Mouse (Mus musculus) ES-Bruce4 (cell line): Measurements from ENCODE around the gene Usp12. TPM values are rescaled to one million over a fixed set of nuclear protein-coding genes. Genes with fewer than 3 reads are reported as not detected.

ENCODE experiments used
- H3K27ac ChIP-seq: 2 replicates; pipeline ENCODE4 v1.5.1; 2012; ENCODE audit warnings: low read length, inconsistent platforms; ENCODE audit not compliant: insufficient read depth
- H3K27me3 ChIP-seq: 2 replicates; pipeline ENCODE4 v1.6.1; 2012; ENCODE audit warnings: mild to moderate bottlenecking, low read length, inconsistent platforms; ENCODE audit not compliant: control insufficient read depth, poor library complexity, insufficient read depth, severe bottlenecking
- H3K36me3 ChIP-seq: 2 replicates; pipeline ENCODE4 v1.6.1; 2012; ENCODE audit warnings: inconsistent platforms, mild to moderate bottlenecking, low read length, moderate library complexity; ENCODE audit not compliant: control insufficient read depth, poor library complexity, insufficient read depth, severe bottlenecking
- H3K4me1 ChIP-seq: one replicate; pipeline ENCODE4 v1.8.1; 2011; ENCODE audit warnings: low read length; ENCODE audit not compliant: control insufficient read depth, insufficient read depth
- H3K4me3 ChIP-seq: 2 replicates; pipeline ENCODE4 v1.5.1; 2011; ENCODE audit warnings: low read depth, mild to moderate bottlenecking, low read length
- H3K9ac ChIP-seq: 2 replicates; pipeline ENCODE4 v1.6.1; 2012; ENCODE audit warnings: low read depth, mild to moderate bottlenecking, inconsistent platforms; ENCODE audit not compliant: poor library complexity, severe bottlenecking
- H3K9me3 ChIP-seq: replicated peaks from 2 replicates; pipeline ENCODE4 v1.6.1; 2012; ENCODE audit warnings: mild to moderate bottlenecking, low read length, inconsistent platforms; ENCODE audit not compliant: control insufficient read depth, poor library complexity, insufficient read depth, severe bottlenecking
- CTCF ChIP-seq: IDR thresholded peaks from one replicate; pipeline ENCODE4 v1.8.1; 2011; ENCODE audit warnings: low read depth, low read length
- EP300 ChIP-seq: IDR thresholded peaks from 2 replicates; pipeline ENCODE4 v1.6.1; 2011; ENCODE audit warnings: low read depth, low read length; ENCODE audit not compliant: insufficient read depth
- POLR2A ChIP-seq: IDR thresholded peaks from one replicate; pipeline ENCODE4 v1.8.1; 2011; ENCODE audit warnings: low read length; ENCODE audit not compliant: insufficient read depth
- polyA plus RNA-seq: library from polyadenylated mRNA; stranded (reverse); fragments of >200 nt; gene quantifications from 2 replicates; pipeline ENCODE4 v1.2.4, GENCODE M21; 2011; ENCODE audit warnings: low read depth; ENCODE audit not compliant: missing spikeins, insufficient read depth, insufficient read length

The Usp12 gene
- polyA plus RNA-seq, 1 experiment: 57.2 TPM

GRCm38 (mm10) chr5:146793630-146794083, 1.1 kb downstream of the Usp12 start:
- Histone ChIP-seq H3K27me3 (no peaks in the 10 kb centered on the region), H3K36me3 (no peaks in the 10 kb centered on the region), H3K4me1 (peaks cover 2% of the 10 kb centered on the region), H3K27ac (no peak overlapping the region), H3K4me3 (peak overlapping the region; percentile 86), H3K9ac (peak overlapping the region; percentile 94), H3K9me3 (no peaks in the 10 kb centered on the region)
- no peak for TF ChIP-seq POLR2A
- TF ChIP-seq CTCF: no peak
- TF ChIP-seq EP300: no peak

GRCm38 (mm10) chr5:146792140-146792791, 2.5 kb downstream of the Usp12 start:
- peaks cover 2% of the 10 kb centered on the region for H3K4me1 ChIP-seq

GRCm38 (mm10) chr5:146790944-146791343, 3.9 kb downstream of the Usp12 start:
- peaks cover 2% of the 10 kb centered on the region for H3K4me1 ChIP-seq
- no peak overlapping the region for H3K4me3 ChIP-seq
- H3K9ac ChIP-seq: no peak overlapping the region

More at GRCm38 (mm10) chr5:146792140-146792791, 2.5 kb downstream of the Usp12 start:
- H3K36me3 ChIP-seq: no peaks in the 10 kb centered on the region
- no peaks in the 10 kb centered on the region for H3K27me3 ChIP-seq
- TF ChIP-seq POLR2A (no peak), EP300 (no peak), CTCF (no peak)
- H3K27ac ChIP-seq: no peak overlapping the region
- H3K4me3 ChIP-seq: no peak overlapping the region
- H3K9me3 ChIP-seq: no peaks in the 10 kb centered on the region
- H3K9ac ChIP-seq: no peak overlapping the region

GRCm38 (mm10) chr5:146789413-146789812, 5.4 kb downstream of the Usp12 start:
- no peak overlapping the region for H3K27ac ChIP-seq
- H3K9me3 ChIP-seq: no peaks in the 10 kb centered on the region
- H3K4me3 ChIP-seq: no peak overlapping the region
- H3K27me3 ChIP-seq: no peaks in the 10 kb centered on the region
- peaks cover 2% of the 10 kb centered on the region for H3K4me1 ChIP-seq
- TF ChIP-seq POLR2A (no peak), CTCF (no peak), EP300 (no peak)
- H3K9ac ChIP-seq: no peak overlapping the region
- no peaks in the 10 kb centered on the region for H3K36me3 ChIP-seq

More at GRCm38 (mm10) chr5:146790944-146791343, 3.9 kb downstream of the Usp12 start:
- Histone ChIP-seq H3K27ac (no peak overlapping the region), H3K9me3 (no peaks in the 10 kb centered on the region), H3K36me3 (no peaks in the 10 kb centered on the region), H3K27me3 (no peaks in the 10 kb centered on the region)
- no peak for TF ChIP-seq CTCF

- Histone ChIP-seq H3K27me3 (no peaks in the 10 kb centered on the region), H3K9ac (no peak overlapping the region), H3K4me1 (peaks cover 1% of the 10 kb centered on the region), H3K36me3 (no peaks in the 10 kb centered on the region), H3K4me3 (no peak overlapping the region), H3K27ac (no peak overlapping the region), H3K9me3 (no peaks in the 10 kb centered on the region)
- TF ChIP-seq CTCF: no peak
- no peak for TF ChIP-seq POLR2A
- TF ChIP-seq EP300: no peak
Measured at GRCm38 (mm10) chr5:146786123-146786522, 8.7 kb downstream of the Usp12 start.

- Histone ChIP-seq H3K9ac (no peak overlapping the region), H3K36me3 (no peaks in the 10 kb centered on the region), H3K27me3 (no peaks in the 10 kb centered on the region), H3K4me3 (no peak overlapping the region), H3K27ac (no peak overlapping the region), H3K9me3 (no peaks in the 10 kb centered on the region), H3K4me1 (peaks cover 1% of the 10 kb centered on the region)
- TF ChIP-seq POLR2A: no peak
- no peak for TF ChIP-seq EP300
- no peak for TF ChIP-seq CTCF
Measured at GRCm38 (mm10) chr5:146783891-146784290, 10.9 kb downstream of the Usp12 start.
